Mouse (Mus musculus) kidney, postnatal 4 days (tissue): ENCODE measurements around the gene Rin3.
"Not testable (repeated sequence)": the region's sequence is repeated elsewhere in the genome, so short reads cannot be mapped to it uniquely, and the experiment has no call there.

Source experiments
- DNase-seq, 2 experiments: peaks; one replicate each; pipeline ENCODE4 v3.0.0; 2021; ENCODE audit warnings: mixed read lengths in 2 of 2

Rin3 gene

GRCm38 (mm10) chr12:102282763-102283482, at the start of gene Rin3:
Gene Rin3 (plus strand): TSS chr12:102283048.
- DNase-seq = peak; percentile 76 to 86

GRCm38 (mm10) chr12:102235551-102235950, 47.3 kb upstream of the Rin3 start:
- no peak for DNase-seq

GRCm38 (mm10) chr12:102236317-102236716, 46.5 kb upstream of the Rin3 start:
- DNase-seq = no peak

GRCm38 (mm10) chr12:102242076-102242722, 40.6 kb upstream of the Rin3 start:
- DNase-seq = peak in 1 of 2 experiments; percentile 23

- peak in 1 of 2 experiments; percentile 11 for DNase-seq
Observed at GRCm38 (mm10) chr12:102243915-102244314, 38.9 kb upstream of the Rin3 start.

GRCm38 (mm10) chr12:102246226-102246625, 36.6 kb upstream of the Rin3 start:
- no peak for DNase-seq

GRCm38 (mm10) chr12:102248104-102248503, 34.7 kb upstream of the Rin3 start:
- DNase-seq = no peak

- no peak for DNase-seq
Observed at GRCm38 (mm10) chr12:102250316-102250715, 32.5 kb upstream of the Rin3 start.

- no peak for DNase-seq
Observed at GRCm38 (mm10) chr12:102251070-102251469, 31.8 kb upstream of the Rin3 start.

- peak in 1 of 2 experiments; percentile 12 for DNase-seq
Observed at GRCm38 (mm10) chr12:102251985-102252384, 30.9 kb upstream of the Rin3 start.

GRCm38 (mm10) chr12:102252525-102252924, 30.3 kb upstream of the Rin3 start:
- DNase-seq = no peak

- DNase-seq = no peak
Observed at GRCm38 (mm10) chr12:102255012-102255411, 27.8 kb upstream of the Rin3 start.

- no peak for DNase-seq
Observed at GRCm38 (mm10) chr12:102258522-102259112, 24.2 kb upstream of the Rin3 start.

- peak in 1 of 2 experiments; percentile 27 for DNase-seq
Observed at GRCm38 (mm10) chr12:102261933-102262396, 20.9 kb upstream of the Rin3 start.

GRCm38 (mm10) chr12:102262809-102263208, 20.0 kb upstream of the Rin3 start:
- no peak for DNase-seq

- no peak for DNase-seq
Observed at GRCm38 (mm10) chr12:102263249-102263648, 19.6 kb upstream of the Rin3 start.

- no peak for DNase-seq
Observed at GRCm38 (mm10) chr12:102266433-102266832, 16.4 kb upstream of the Rin3 start.

GRCm38 (mm10) chr12:102269144-102269543, 13.7 kb upstream of the Rin3 start:
- DNase-seq = no peak

- DNase-seq = no peak
Observed at GRCm38 (mm10) chr12:102270776-102271405, 12.0 kb upstream of the Rin3 start.

- DNase-seq = peak in 1 of 2 experiments; percentile 41
Observed at GRCm38 (mm10) chr12:102271447-102271846, 11.4 kb upstream of the Rin3 start.

- peak; percentile 57 to 71 for DNase-seq
Observed at GRCm38 (mm10) chr12:102275833-102276443, 6.9 kb upstream of the Rin3 start.

GRCm38 (mm10) chr12:102280290-102280689, 2.6 kb upstream of the Rin3 start:
- not testable (repeated sequence) for DNase-seq
